Mouse (Mus musculus): ENCODE data around the gene Atg4d.
"Not testable (repeated sequence)": the region's sequence is repeated elsewhere in the genome, so short reads cannot be mapped to it uniquely, and the experiment has no call there.

Atg4d gene

GRCm38 (mm10) chr9:21312134-21312533, 47.0 kb downstream of the Atg4d start, which contains the start of gene Ap1m2:
Gene Ap1m2, minus strand, starts transcription at chr9:21312337.
- no peak for DNase-seq (ENCODE audit: low spot score in 2 of 2)

- DNase-seq (ENCODE audit: low spot score in 2 of 2), result peak; percentile 73 to 94
Measured at GRCm38 (mm10) chr9:21313394-21313793, 48.3 kb downstream of the Atg4d start.

- DNase-seq (ENCODE audit: low spot score in 2 of 2), result no peak
Measured at GRCm38 (mm10) chr9:21314367-21315140, 49.5 kb downstream of the Atg4d start.

DNA sequence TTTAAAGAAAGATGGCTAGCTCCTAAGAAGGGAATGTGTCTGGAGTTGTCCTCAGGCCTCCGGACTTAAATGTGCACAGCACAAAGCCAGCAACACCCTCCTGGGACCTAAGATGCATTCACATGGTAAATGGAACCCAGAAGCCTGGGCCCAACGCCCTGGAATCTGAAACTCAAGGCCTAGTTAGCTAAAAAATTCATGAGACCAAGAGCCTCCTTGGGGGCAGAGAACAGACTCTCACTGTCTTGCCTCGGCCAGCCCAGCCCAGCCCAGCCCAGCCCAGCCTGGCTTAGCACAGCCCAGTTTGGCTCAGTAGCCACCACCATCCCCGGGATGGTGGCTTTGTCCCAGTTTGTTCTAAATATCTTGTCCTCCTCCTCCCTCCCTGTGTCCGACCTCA, 50.3 kb downstream of the Atg4d start:
- no peak for DNase-seq (ENCODE audit: low spot score in 2 of 2)

- DNase-seq (ENCODE audit: low spot score in 2 of 2), result peak in 1 of 2 experiments; percentile 49
Measured at GRCm38 (mm10) chr9:21316696-21317095, 51.6 kb downstream of the Atg4d start.

- DNase-seq (ENCODE audit: low spot score in 2 of 2), result no peak
Measured at GRCm38 (mm10) chr9:21318792-21319191, 53.7 kb downstream of the Atg4d start.

GRCm38 (mm10) chr9:21319503-21319902, 54.4 kb downstream of the Atg4d start:
- DNase-seq (ENCODE audit: low spot score in 2 of 2), result no peak

DNA sequence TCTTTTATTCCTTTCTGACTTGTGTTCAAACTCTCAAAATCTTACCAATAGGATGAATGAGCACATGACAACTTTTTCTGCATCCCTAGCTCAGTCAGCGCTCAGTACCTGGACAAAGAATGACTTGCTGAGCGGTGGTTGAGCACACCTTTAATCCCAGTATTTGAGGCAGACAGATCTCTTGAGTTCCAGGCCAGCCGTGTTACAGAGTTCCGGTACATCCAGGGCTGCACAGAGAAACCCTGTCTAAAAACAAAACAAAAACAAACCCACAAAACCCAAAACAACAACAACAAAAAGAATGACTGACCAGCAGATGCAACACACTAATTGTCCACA, 55.2 kb downstream of the Atg4d start:
- no peak for DNase-seq (ENCODE audit: low spot score in 2 of 2)

- peak; percentile 75 to 88 for DNase-seq (ENCODE audit: low spot score in 2 of 2)
Measured at GRCm38 (mm10) chr9:21320619-21321512, 55.8 kb downstream of the Atg4d start, which contains the start of gene Slc44a2. Gene Slc44a2, plus strand, starts transcription at chr9:21320698.

- peak; percentile 51 to 67 for DNase-seq (ENCODE audit: low spot score in 2 of 2)
Measured at GRCm38 (mm10) chr9:21321513-21321835, 56.4 kb downstream of the Atg4d start.

- peak; percentile 63 to 72 for DNase-seq (ENCODE audit: low spot score in 2 of 2)
Measured at GRCm38 (mm10) chr9:21322211-21322916, 57.3 kb downstream of the Atg4d start.

DNA sequence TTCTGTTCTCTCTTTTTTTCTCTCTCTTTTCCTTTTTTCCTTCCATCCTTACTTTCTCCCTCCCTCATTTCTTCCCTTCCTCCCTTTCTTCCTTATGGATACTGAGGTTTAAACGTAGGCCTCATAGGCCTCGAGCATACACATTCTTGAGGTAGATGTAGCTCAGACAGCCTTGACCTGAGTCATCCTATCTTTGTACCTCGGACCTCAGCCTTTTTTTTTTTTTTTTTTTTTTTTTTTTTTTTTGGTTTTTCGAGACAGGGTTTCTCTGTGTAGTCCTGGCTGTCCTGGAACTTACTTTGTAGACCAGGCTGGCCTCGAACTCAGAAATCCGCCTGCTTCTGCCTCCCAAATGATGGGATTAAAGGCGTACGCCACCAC, 57.8 kb downstream of the Atg4d start:
- not testable (repeated sequence) for DNase-seq (ENCODE audit: low spot score in 2 of 2)

GRCm38 (mm10) chr9:21324269-21324668, 59.2 kb downstream of the Atg4d start:
- no peak for DNase-seq (ENCODE audit: low spot score in 2 of 2)

Data from thymus, postnatal 10 days (tissue).